Mouse (Mus musculus) intestine, embryonic 15.5 days (tissue): ENCODE measurements around the gene Phc3. TPM values are rescaled to one million over a fixed set of nuclear protein-coding genes. Genes with fewer than 3 reads are reported as not detected.

ENCODE experiments used
- ATAC-seq: fragments of 200-750 bp; cut with Nextera tagmentation; 2 replicates; pipeline ENCODE4 v1.8.0; 2017; ENCODE audit warnings: moderate TSS enrichment, moderate library complexity
- H3K27ac ChIP-seq: fragments of 300-500 bp; sonication (generic); 2 replicates; pipeline ENCODE4 v1.5.1; 2015; ENCODE audit warnings: mild to moderate bottlenecking, inconsistent platforms
- H3K27me3 ChIP-seq: fragments of 300-500 bp; sonication (generic); replicated peaks from 2 replicates; pipeline ENCODE4 v1.6.1; 2015; ENCODE audit warnings: inconsistent platforms
- H3K36me3 ChIP-seq: fragments of 300-500 bp; sonication (generic); 2 replicates; pipeline ENCODE4 v1.6.1; 2015; ENCODE audit warnings: inconsistent platforms
- H3K4me1 ChIP-seq: fragments of 300-500 bp; sonication (generic); replicated peaks from 2 replicates; pipeline ENCODE4 v1.6.1; 2015; ENCODE audit warnings: inconsistent platforms
- H3K4me2 ChIP-seq: fragments of 300-500 bp; sonication (generic); replicated peaks from 2 replicates; pipeline ENCODE4 v1.6.1; 2015; ENCODE audit warnings: mild to moderate bottlenecking, inconsistent platforms
- H3K4me3 ChIP-seq: fragments of 300-500 bp; sonication (generic); replicated peaks from 2 replicates; pipeline ENCODE4 v1.5.1; 2015; ENCODE audit warnings: inconsistent platforms
- H3K9ac ChIP-seq: fragments of 300-500 bp; sonication (generic); 2 replicates; pipeline ENCODE4 v1.6.1; 2015; ENCODE audit warnings: inconsistent platforms
- H3K9me3 ChIP-seq: fragments of 300-500 bp; sonication (generic); 2 replicates; pipeline ENCODE4 v1.6.1; 2016; ENCODE audit warnings: inconsistent platforms
- WGBS: fragments of 180-500 bp; shearing (Covaris S2); methylation state at CpG from one replicate; pipeline ENCODE4 v1.1.7; 2015; 5-methylcytosine and 5-hydroxymethylcytosine counted together
- polyA plus RNA-seq: library from polyadenylated mRNA; unstranded; fragments of >200 nt; fragmentation: Nextera tagmentation; extraction: Ambion mirVana; gene quantifications from 2 replicates; pipeline ENCODE4 v1.2.1, GENCODE M21; 2015

Gene Phc3
- polyA plus RNA-seq, 1 experiment from 2014 or later = 5.5 TPM

GRCm38 (mm10) chr3:30965644-30966043 is 3.6 kb downstream of the Phc3 start:
- no peaks in the 10 kb centered on the region for H3K9me3 ChIP-seq
- WGBS = 92% methylated on average over 13 of the region's 13 CpGs
- H3K4me2 ChIP-seq = no peak overlapping the region
- no peak for ATAC-seq
- H3K27me3 ChIP-seq = no peaks in the 10 kb centered on the region
- no peak overlapping the region for H3K9ac ChIP-seq
- 0 out of 2 replicates have a peak, but pooled peaks cover 3% of the 10 kb centered on the region for H3K4me1 ChIP-seq
- H3K4me3 ChIP-seq = no peak overlapping the region
- H3K36me3 ChIP-seq = peaks cover 12% of the 10 kb centered on the region
- no peak overlapping the region for H3K27ac ChIP-seq

- Histone ChIP-seq H3K27ac (no peak overlapping the region), H3K4me2 (no peak overlapping the region), H3K9ac (no peak overlapping the region), H3K4me1 (0 out of 2 replicates have a peak, but pooled peaks cover 3% of the 10 kb centered on the region), H3K9me3 (no peaks in the 10 kb centered on the region), H3K27me3 (no peaks in the 10 kb centered on the region), H3K4me3 (no peak overlapping the region), H3K36me3 (peaks cover 12% of the 10 kb centered on the region)
- WGBS = 85% methylated on average over 3 of the region's 3 CpGs
- no peak for ATAC-seq
These were observed 5.0 kb downstream of the Phc3 start for GRCm38 (mm10) chr3:30964216-30964615.

GRCm38 (mm10) chr3:30963100-30963499 is 6.1 kb downstream of the Phc3 start:
- H3K36me3 ChIP-seq = peaks cover 12% of the 10 kb centered on the region
- 0 out of 2 replicates have a peak, but pooled peaks cover under 1% of the 10 kb centered on the region for H3K4me1 ChIP-seq
- H3K9me3 ChIP-seq = no peaks in the 10 kb centered on the region
- no peak overlapping the region for H3K4me2 ChIP-seq
- ATAC-seq = no peak
- WGBS = 90% methylated on average over 4 of the region's 4 CpGs
- H3K27ac ChIP-seq = no peak overlapping the region
- H3K27me3 ChIP-seq = no peaks in the 10 kb centered on the region
- H3K9ac ChIP-seq = no peak overlapping the region
- no peak overlapping the region for H3K4me3 ChIP-seq

- H3K4me2 ChIP-seq = no peak overlapping the region
- H3K4me1 ChIP-seq = no peaks in the 10 kb centered on the region
- no peak overlapping the region for H3K9ac ChIP-seq
- H3K9me3 ChIP-seq = no peaks in the 10 kb centered on the region
- peaks cover 16% of the 10 kb centered on the region for H3K36me3 ChIP-seq
- no peak overlapping the region for H3K4me3 ChIP-seq
- ATAC-seq = peak; percentile 63; the same call in 1 of the 2 replicates
- no peaks in the 10 kb centered on the region for H3K27me3 ChIP-seq
- 74% methylated on average over 7 of the region's 7 CpGs for WGBS
- H3K27ac ChIP-seq = no peak overlapping the region
These were observed 9.1 kb downstream of the Phc3 start for GRCm38 (mm10) chr3:30959868-30960831.

- no peak overlapping the region for H3K4me3 ChIP-seq
- 59% methylated on average over 2 of the region's 2 CpGs for WGBS
- no peak overlapping the region for H3K9ac ChIP-seq
- H3K27ac ChIP-seq = no peak overlapping the region
- no peaks in the 10 kb centered on the region for H3K4me1 ChIP-seq
- peaks cover 19% of the 10 kb centered on the region for H3K36me3 ChIP-seq
- no peak overlapping the region for H3K4me2 ChIP-seq
- no peak for ATAC-seq
- no peaks in the 10 kb centered on the region for H3K27me3 ChIP-seq
- H3K9me3 ChIP-seq = no peaks in the 10 kb centered on the region
These were observed 10.5 kb downstream of the Phc3 start for GRCm38 (mm10) chr3:30958709-30959108.

- no peak for ATAC-seq
- H3K27me3 ChIP-seq = no peaks in the 10 kb centered on the region
- no peak overlapping the region for H3K27ac ChIP-seq
- H3K9ac ChIP-seq = no peak overlapping the region
- no peaks in the 10 kb centered on the region for H3K9me3 ChIP-seq
- no peak overlapping the region for H3K4me3 ChIP-seq
- H3K36me3 ChIP-seq = 0 out of 2 replicates have a peak, but pooled peaks cover 7% of the 10 kb centered on the region
- H3K4me1 ChIP-seq = no peaks in the 10 kb centered on the region
- H3K4me2 ChIP-seq = no peak overlapping the region
- WGBS = 88% methylated on average over 6 of the region's 6 CpGs
These were observed 12.9 kb downstream of the Phc3 start for GRCm38 (mm10) chr3:30956327-30956726.

- no peaks in the 10 kb centered on the region for H3K27me3 ChIP-seq
- no peaks in the 10 kb centered on the region for H3K4me1 ChIP-seq
- H3K4me3 ChIP-seq = no peak overlapping the region
- 0 out of 2 replicates have a peak, but pooled peaks have one; percentile 39 for ATAC-seq
- no peak overlapping the region for H3K9ac ChIP-seq
- H3K4me2 ChIP-seq = no peak overlapping the region
- no peaks in the 10 kb centered on the region for H3K9me3 ChIP-seq
- WGBS = 78% methylated on average over 12 of the region's 12 CpGs
- H3K36me3 ChIP-seq = peaks cover 15% of the 10 kb centered on the region
- H3K27ac ChIP-seq = no peak overlapping the region
These were observed 16.7 kb downstream of the Phc3 start for GRCm38 (mm10) chr3:30952273-30953070.

- no peaks in the 10 kb centered on the region for H3K9me3 ChIP-seq
- peaks cover 14% of the 10 kb centered on the region for H3K36me3 ChIP-seq
- no peak for ATAC-seq
- no peak overlapping the region for H3K27ac ChIP-seq
- H3K27me3 ChIP-seq = no peaks in the 10 kb centered on the region
- H3K9ac ChIP-seq = no peak overlapping the region
- WGBS = 82% methylated on average over 3 of the region's 3 CpGs
- H3K4me3 ChIP-seq = no peak overlapping the region
- H3K4me2 ChIP-seq = no peak overlapping the region
- H3K4me1 ChIP-seq = no peaks in the 10 kb centered on the region
These were observed 17.6 kb downstream of the Phc3 start for GRCm38 (mm10) chr3:30951652-30952051.

GRCm38 (mm10) chr3:30934384-30934783 is 34.8 kb downstream of the Phc3 start:
- peaks cover 11% of the 10 kb centered on the region for H3K36me3 ChIP-seq
- H3K4me3 ChIP-seq = no peak overlapping the region
- H3K27ac ChIP-seq = no peak overlapping the region
- H3K9me3 ChIP-seq = no peaks in the 10 kb centered on the region
- H3K4me2 ChIP-seq = no peak overlapping the region
- no peak overlapping the region for H3K9ac ChIP-seq
- no peaks in the 10 kb centered on the region for H3K4me1 ChIP-seq
- H3K27me3 ChIP-seq = no peaks in the 10 kb centered on the region
- ATAC-seq = no peak

- no peak overlapping the region for H3K9ac ChIP-seq
- no peak overlapping the region for H3K4me3 ChIP-seq
- peaks cover 6% of the 10 kb centered on the region; the same call in 1 of the 2 replicates for H3K36me3 ChIP-seq
- H3K4me2 ChIP-seq = no peak overlapping the region
- no peaks in the 10 kb centered on the region for H3K4me1 ChIP-seq
- no peak overlapping the region for H3K27ac ChIP-seq
- WGBS = 69% methylated on average over 3 of the region's 3 CpGs
- no peak for ATAC-seq
- no peaks in the 10 kb centered on the region for H3K27me3 ChIP-seq
- H3K9me3 ChIP-seq = no peaks in the 10 kb centered on the region
These were observed 39.4 kb downstream of the Phc3 start for GRCm38 (mm10) chr3:30929828-30930227.

GRCm38 (mm10) chr3:30927664-30928063 is 41.6 kb downstream of the Phc3 start:
- 90% methylated on average over 3 of the region's 3 CpGs for WGBS
- no peak overlapping the region for H3K4me3 ChIP-seq
- no peaks in the 10 kb centered on the region for H3K27me3 ChIP-seq
- peaks cover 6% of the 10 kb centered on the region for H3K36me3 ChIP-seq
- H3K4me2 ChIP-seq = no peak overlapping the region
- no peak for ATAC-seq
- no peak overlapping the region for H3K9ac ChIP-seq
- no peaks in the 10 kb centered on the region for H3K4me1 ChIP-seq
- H3K27ac ChIP-seq = no peak overlapping the region
- no peaks in the 10 kb centered on the region for H3K9me3 ChIP-seq

- Histone ChIP-seq H3K27ac (no peak overlapping the region), H3K4me2 (no peak overlapping the region), H3K4me3 (no peak overlapping the region), H3K4me1 (no peaks in the 10 kb centered on the region), H3K9ac (no peak overlapping the region), H3K9me3 (no peaks in the 10 kb centered on the region), H3K27me3 (no peaks in the 10 kb centered on the region), H3K36me3 (peaks cover 17% of the 10 kb centered on the region)
- ATAC-seq = no peak
- 55% methylated on average over 4 of the region's 4 CpGs for WGBS
These were observed 52.1 kb downstream of the Phc3 start for GRCm38 (mm10) chr3:30917160-30917559.
